Mouse (Mus musculus): ENCODE results near the gene Rpl23a.
"Not testable (repeated sequence)": the region's sequence is repeated elsewhere in the genome, so short reads cannot be mapped to it uniquely, and the experiment has no call there.

Rpl23a gene

DNA sequence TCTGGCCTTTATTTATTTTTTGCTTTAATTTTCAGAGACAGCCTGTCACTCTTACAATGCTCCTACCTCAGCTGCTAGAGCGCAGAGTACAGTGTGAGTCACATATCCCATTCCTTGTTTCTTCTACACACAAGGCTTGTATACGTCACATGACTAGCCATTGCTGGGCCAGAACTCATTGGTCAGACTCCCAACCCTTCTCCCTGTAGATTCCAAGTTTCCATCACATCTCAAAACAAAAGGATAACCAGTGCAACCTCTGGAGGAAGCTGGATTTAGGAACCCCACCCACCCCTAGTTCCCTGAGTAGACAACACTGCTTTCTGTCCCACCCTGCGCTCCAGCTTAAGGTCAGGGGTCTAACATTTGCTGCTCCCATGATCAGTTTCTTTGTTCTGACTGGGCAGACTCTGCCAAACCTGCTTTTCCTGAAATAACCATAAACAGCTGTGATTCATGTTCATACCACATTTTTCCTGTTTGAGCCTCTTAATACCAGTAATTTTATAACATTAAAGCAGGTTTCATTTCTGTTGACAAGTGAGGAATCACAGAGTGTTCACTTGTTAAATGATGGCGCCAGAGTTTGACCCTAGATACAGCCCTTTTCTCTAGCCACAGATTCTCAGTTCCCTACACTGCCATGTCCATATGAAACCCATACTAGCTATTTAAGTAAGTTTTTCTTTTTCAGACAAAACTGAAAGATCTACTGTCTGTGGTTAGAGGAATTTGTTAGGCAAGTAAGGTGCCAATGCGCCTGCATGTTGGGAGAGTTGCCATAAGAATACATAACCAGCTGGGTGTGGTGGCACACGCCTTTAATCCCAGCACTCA is 36.5 kb downstream of the Rpl23a start:
- ATAC-seq (ENCODE audit: low TSS enrichment) = no peak

DNA sequence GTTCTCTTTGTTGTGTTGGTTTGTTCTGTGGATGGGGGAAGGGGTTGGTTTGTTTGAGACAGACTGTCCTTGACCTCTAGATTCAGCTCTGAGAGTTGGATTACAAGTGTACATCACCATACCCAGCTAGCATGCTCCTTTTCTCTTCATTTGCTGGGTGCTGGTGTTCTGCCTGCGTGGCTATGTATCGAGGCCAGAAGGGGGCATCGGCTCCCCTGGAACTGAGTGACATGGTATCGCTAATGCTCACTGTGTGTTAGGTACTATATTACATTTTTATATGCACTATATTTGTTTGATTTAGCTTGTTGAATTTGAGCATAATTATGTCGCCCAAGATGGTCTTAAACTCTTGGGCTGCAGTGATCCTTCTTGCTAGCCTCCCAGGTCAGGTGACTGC is 37.2 kb downstream of the Rpl23a start:
- no peak for ATAC-seq (ENCODE audit: low TSS enrichment)

DNA sequence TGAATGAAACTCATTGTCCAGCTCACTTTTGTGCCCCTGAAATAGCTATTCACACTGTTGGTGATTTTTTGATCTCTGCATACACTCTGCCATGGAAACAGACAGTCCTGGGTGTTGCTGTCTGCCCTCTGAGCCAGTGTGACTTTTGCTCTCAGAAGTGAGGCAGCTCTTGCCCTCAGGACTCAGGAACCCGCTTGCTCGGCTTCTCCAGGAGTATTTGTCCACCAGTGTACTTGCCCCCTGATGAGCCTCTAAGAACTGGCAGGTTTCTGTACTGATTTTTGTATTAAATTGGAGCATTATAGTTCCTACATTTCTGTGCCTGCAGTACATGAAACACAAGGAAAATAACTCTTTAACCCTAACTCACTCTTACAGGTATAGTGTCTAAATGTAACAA is 39.9 kb downstream of the Rpl23a start:
- ATAC-seq (ENCODE audit: low TSS enrichment) = no peak

- ATAC-seq (ENCODE audit: low TSS enrichment) = no peak
Observed at GRCm38 (mm10) chr11:78140665-78141064, 42.7 kb downstream of the Rpl23a start.

DNA sequence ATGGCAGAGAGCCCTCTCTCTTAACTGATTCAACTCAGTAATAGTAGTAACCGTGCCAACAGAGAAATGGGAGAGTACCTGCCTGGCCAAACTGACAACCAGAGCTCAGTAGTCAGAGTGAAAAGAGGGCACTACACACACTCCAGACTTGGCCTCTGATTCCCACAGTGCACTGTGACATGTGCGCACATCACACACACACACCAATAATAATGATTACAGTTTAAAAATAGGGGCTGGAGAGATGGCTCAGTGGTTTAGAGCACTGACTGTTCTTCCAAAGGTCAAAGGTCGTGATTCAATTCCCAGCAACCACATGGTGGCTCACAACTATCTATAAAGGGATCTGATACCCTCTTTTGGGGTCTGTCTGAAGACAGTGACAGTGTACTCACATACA is 45.4 kb downstream of the Rpl23a start:
- no peak for ATAC-seq (ENCODE audit: low TSS enrichment)

DNA sequence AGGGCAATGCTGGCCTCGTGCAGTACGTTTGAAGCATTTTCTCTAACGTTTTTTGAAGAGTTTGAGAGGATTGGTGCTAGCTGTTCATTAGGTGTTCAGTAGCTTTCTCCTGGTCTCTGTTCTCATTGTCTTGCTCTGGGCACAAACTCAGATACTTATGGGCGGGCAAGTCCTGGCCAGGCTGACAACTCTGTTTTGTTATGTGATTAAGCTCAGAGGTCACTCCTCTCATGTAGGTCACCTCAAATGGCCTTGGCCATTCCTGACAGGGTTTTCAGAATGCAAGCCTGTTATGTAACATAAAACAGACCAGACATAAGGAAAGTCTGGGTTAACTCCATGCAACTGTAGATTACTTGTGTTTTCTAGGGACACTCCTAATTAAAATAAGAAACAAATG is 45.8 kb downstream of the Rpl23a start:
- no peak for ATAC-seq (ENCODE audit: low TSS enrichment)

- ATAC-seq (ENCODE audit: low TSS enrichment) = no peak
Observed at GRCm38 (mm10) chr11:78136132-78136531, 47.3 kb downstream of the Rpl23a start.

DNA sequence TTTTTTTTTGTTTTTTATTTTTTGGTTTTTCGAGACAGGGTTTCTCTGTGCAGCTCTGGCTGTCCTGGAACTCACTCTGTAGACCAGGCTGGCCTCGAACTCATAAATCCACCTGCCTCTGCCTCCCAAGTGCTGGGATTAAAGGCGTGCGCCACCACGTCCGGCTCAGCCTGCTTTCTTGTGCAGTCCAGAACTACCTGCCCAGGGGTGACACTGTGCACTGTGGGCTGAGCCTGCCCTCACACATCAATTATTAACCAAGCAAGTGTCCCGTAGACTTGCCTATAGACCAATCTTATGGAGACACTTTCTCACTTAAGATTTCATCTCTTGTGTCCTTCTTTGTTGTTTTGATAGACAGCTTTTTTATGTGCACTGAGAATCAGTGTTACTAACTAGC is 48.1 kb downstream of the Rpl23a start:
- ATAC-seq (ENCODE audit: low TSS enrichment) = not testable (repeated sequence)

GRCm38 (mm10) chr11:78134344-78134743 is 49.0 kb downstream of the Rpl23a start:
- no peak; the same call in 1 of the 2 replicates for ATAC-seq (ENCODE audit: low TSS enrichment)

GRCm38 (mm10) chr11:78133915-78134314 is 49.5 kb downstream of the Rpl23a start:
- ATAC-seq (ENCODE audit: low TSS enrichment) = no peak

Measured in frontal cortex, adult (tissue).